Mouse (Mus musculus) midbrain, embryonic 16.5 days (tissue): ENCODE results near the gene Esr1. TPM values are rescaled to one million over a fixed set of nuclear protein-coding genes. Genes with fewer than 3 reads are reported as not detected.
"Not testable (repeated sequence)": the region's sequence is repeated elsewhere in the genome, so short reads cannot be mapped to it uniquely, and the experiment has no call there.

Experiments used
- ATAC-seq: fragments of 200-750 bp; cut with Nextera tagmentation; 2 replicates; pipeline ENCODE4 v1.8.0; 2017; ENCODE audit warnings: moderate TSS enrichment
- H3K27ac ChIP-seq: fragments of 300-500 bp; sonication (generic); 2 replicates; pipeline ENCODE4 v1.5.1; 2014; ENCODE audit warnings: mild to moderate bottlenecking, low read length, mixed read lengths
- H3K27me3 ChIP-seq: fragments of 300-500 bp; sonication (generic); 2 replicates; pipeline ENCODE4 v1.6.1; 2014; ENCODE audit warnings: low read depth, low read length, mixed read lengths; ENCODE audit not compliant: control insufficient read depth, insufficient read depth
- H3K36me3 ChIP-seq: fragments of 300-500 bp; sonication (generic); 2 replicates; pipeline ENCODE4 v1.6.1; 2014; ENCODE audit warnings: mild to moderate bottlenecking, low read length, moderate library complexity, mixed read lengths; ENCODE audit not compliant: control insufficient read depth, insufficient read depth
- H3K4me1 ChIP-seq: fragments of 300-500 bp; sonication (generic); 2 replicates; pipeline ENCODE4 v1.6.1; 2014; ENCODE audit warnings: mild to moderate bottlenecking, low read length, mixed read lengths; ENCODE audit not compliant: control insufficient read depth, insufficient read depth
- H3K4me2 ChIP-seq: fragments of 300-500 bp; sonication (generic); 2 replicates; pipeline ENCODE4 v1.6.1; 2014; ENCODE audit warnings: mild to moderate bottlenecking, low read length, mixed read lengths
- H3K4me3 ChIP-seq: fragments of 300-500 bp; sonication (generic); 2 replicates; pipeline ENCODE4 v1.5.1; 2014; ENCODE audit warnings: low read depth, mild to moderate bottlenecking, low read length, moderate library complexity, mixed read lengths
- H3K9ac ChIP-seq: fragments of 300-500 bp; sonication (generic); 2 replicates; pipeline ENCODE4 v1.6.1; 2014; ENCODE audit warnings: low read depth, low read length, mixed read lengths
- H3K9me3 ChIP-seq: fragments of 300-500 bp; sonication (generic); replicated peaks from 2 replicates; pipeline ENCODE4 v1.6.1; 2014; ENCODE audit warnings: mild to moderate bottlenecking, low read length, mixed read lengths; ENCODE audit not compliant: control insufficient read depth, poor library complexity, severe bottlenecking
- WGBS: fragments of 180-500 bp; shearing (Covaris S2); extraction: QIAGEN DNeasy Blood & Tissue Kit; methylation state at CpG from one replicate; pipeline ENCODE4 v1.1.7; 2014; 5-methylcytosine and 5-hydroxymethylcytosine counted together
- polyA plus RNA-seq: library from polyadenylated mRNA; unstranded; fragments of >200 nt; fragmentation: Nextera tagmentation; extraction: Ambion mirVana; gene quantifications from 2 replicates; pipeline ENCODE4 v1.2.1, GENCODE M21; 2015

The Esr1 gene
- polyA plus RNA-seq, 1 experiment from 2014 or later, result 0.63 TPM

- H3K9ac ChIP-seq, result no peak overlapping the region
- H3K36me3 ChIP-seq, result no peaks in the 10 kb centered on the region
- H3K4me2 ChIP-seq, result no peak overlapping the region
- no peak overlapping the region for H3K4me3 ChIP-seq
- 85% methylated on average over 5 of the region's 5 CpGs for WGBS
- no peak overlapping the region for H3K27ac ChIP-seq
- ATAC-seq, result no peak
- no peaks in the 10 kb centered on the region for H3K4me1 ChIP-seq
- H3K9me3 ChIP-seq, result no peaks in the 10 kb centered on the region
- no peaks in the 10 kb centered on the region for H3K27me3 ChIP-seq
Observed at GRCm38 (mm10) chr10:4665380-4665779, 54.0 kb downstream of the Esr1 start.

- Histone ChIP-seq H3K36me3 (no peaks in the 10 kb centered on the region), H3K4me2 (no peak overlapping the region), H3K4me3 (no peak overlapping the region), H3K27ac (no peak overlapping the region), H3K9me3 (no peaks in the 10 kb centered on the region), H3K27me3 (no peaks in the 10 kb centered on the region), H3K9ac (no peak overlapping the region), H3K4me1 (no peaks in the 10 kb centered on the region)
- WGBS, result 91% methylated on average over 2 of the region's 2 CpGs
- no peak for ATAC-seq
Observed at GRCm38 (mm10) chr10:4667006-4667405, 55.6 kb downstream of the Esr1 start.

- Histone ChIP-seq H3K9ac (no peak overlapping the region), H3K4me2 (no peak overlapping the region), H3K27me3 (no peaks in the 10 kb centered on the region), H3K9me3 (no peaks in the 10 kb centered on the region), H3K36me3 (no peaks in the 10 kb centered on the region), H3K4me3 (no peak overlapping the region), H3K4me1 (no peaks in the 10 kb centered on the region), H3K27ac (no peak overlapping the region)
- no peak for ATAC-seq
- WGBS, result 93% methylated on average over 2 of the region's 2 CpGs
Observed at GRCm38 (mm10) chr10:4670053-4670452, 58.7 kb downstream of the Esr1 start.

GRCm38 (mm10) chr10:4671876-4672275, 60.5 kb downstream of the Esr1 start:
- Histone ChIP-seq H3K9me3 (no peaks in the 10 kb centered on the region), H3K4me3 (no peak overlapping the region), H3K4me2 (no peak overlapping the region), H3K36me3 (no peaks in the 10 kb centered on the region), H3K27me3 (no peaks in the 10 kb centered on the region), H3K9ac (no peak overlapping the region), H3K4me1 (no peaks in the 10 kb centered on the region), H3K27ac (no peak overlapping the region)
- ATAC-seq, result no peak
- WGBS, result 82% methylated on average over 3 of the region's 3 CpGs

- Histone ChIP-seq H3K4me3 (no peak overlapping the region), H3K4me1 (no peaks in the 10 kb centered on the region), H3K27me3 (no peaks in the 10 kb centered on the region), H3K36me3 (no peaks in the 10 kb centered on the region), H3K9me3 (no peaks in the 10 kb centered on the region), H3K4me2 (no peak overlapping the region), H3K27ac (no peak overlapping the region), H3K9ac (no peak overlapping the region)
- ATAC-seq, result no peak
- 92% methylated on average over 4 of the region's 4 CpGs for WGBS
Observed at GRCm38 (mm10) chr10:4673311-4673816, 62.0 kb downstream of the Esr1 start.

- not testable (repeated sequence) for H3K27me3 ChIP-seq, H3K9ac ChIP-seq, H3K27ac ChIP-seq, H3K36me3 ChIP-seq, H3K4me3 ChIP-seq, H3K4me1 ChIP-seq, H3K9me3 ChIP-seq
- 28% methylated on average over 14 of the region's 14 CpGs for WGBS
- peak overlapping the region; percentile 40 for H3K4me2 ChIP-seq
- ATAC-seq, result peak; percentile 78; the same call in 1 of the 2 replicates
Observed at GRCm38 (mm10) chr10:4674983-4675592, 63.7 kb downstream of the Esr1 start.

GRCm38 (mm10) chr10:4683106-4683505, 71.7 kb downstream of the Esr1 start:
- H3K27me3 ChIP-seq, result no peaks in the 10 kb centered on the region
- H3K4me3 ChIP-seq, result no peak overlapping the region
- H3K4me1 ChIP-seq, result no peaks in the 10 kb centered on the region
- no peak for ATAC-seq
- no peak overlapping the region for H3K4me2 ChIP-seq
- 91% methylated on average over 5 of the region's 5 CpGs for WGBS
- H3K27ac ChIP-seq, result no peak overlapping the region
- no peaks in the 10 kb centered on the region for H3K36me3 ChIP-seq
- H3K9ac ChIP-seq, result no peak overlapping the region
- H3K9me3 ChIP-seq, result no peaks in the 10 kb centered on the region

- Histone ChIP-seq H3K4me1 (no peaks in the 10 kb centered on the region), H3K4me3 (no peak overlapping the region), H3K9me3 (no peaks in the 10 kb centered on the region), H3K9ac (no peak overlapping the region), H3K27me3 (no peaks in the 10 kb centered on the region), H3K4me2 (no peak overlapping the region), H3K27ac (no peak overlapping the region), H3K36me3 (no peaks in the 10 kb centered on the region)
- 91% methylated on average over 12 of the region's 12 CpGs for WGBS
- ATAC-seq, result no peak
Observed at GRCm38 (mm10) chr10:4683711-4684265, 72.4 kb downstream of the Esr1 start.

GRCm38 (mm10) chr10:4694336-4694865, 83.0 kb downstream of the Esr1 start:
- no peak for ATAC-seq
- Histone ChIP-seq H3K27ac (no peak overlapping the region), H3K9me3 (no peaks in the 10 kb centered on the region), H3K36me3 (no peaks in the 10 kb centered on the region), H3K4me3 (no peak overlapping the region), H3K9ac (no peak overlapping the region), H3K4me1 (no peaks in the 10 kb centered on the region), H3K27me3 (no peaks in the 10 kb centered on the region), H3K4me2 (no peak overlapping the region)
- 92% methylated on average over 7 of the region's 7 CpGs for WGBS
